Mouse (Mus musculus) CH12.LX (cell line): ENCODE data around the gene Rusc2.

Experiments used
- BHLHE40 ChIP-seq: IDR thresholded peaks from 2 replicates; pipeline ENCODE4 v1.6.1; 2011; ENCODE audit warnings: mild to moderate bottlenecking, low read depth, low read length, improper control_type of control experiment
- CHD2 ChIP-seq: IDR thresholded peaks from 2 replicates; pipeline ENCODE4 v1.6.1; 2011; ENCODE audit warnings: low read length, improper control_type of control experiment
- CTCF ChIP-seq, 2 experiments: IDR thresholded peaks in 1 of 2; conservative IDR thresholded peaks in 1 of 2; 2 replicates each; pipeline ENCODE4 v1.5.1; 2011 to 2012; ENCODE audit warnings: low read depth in 2 of 2, low read length in 2 of 2, improper control_type of control experiment in 1 of 2, inconsistent platforms in 1 of 2, mild to moderate bottlenecking in 1 of 2, moderate library complexity in 1 of 2
- E2F4 ChIP-seq: IDR thresholded peaks from 2 replicates; pipeline ENCODE4 v1.6.1; 2011; ENCODE audit warnings: low read depth, low read length, improper control_type of control experiment; ENCODE audit not compliant: insufficient replicate concordance
- EP300 ChIP-seq: IDR thresholded peaks from 2 replicates; pipeline ENCODE4 v1.6.1; 2011; ENCODE audit warnings: low read length, improper control_type of control experiment
- JUND ChIP-seq: conservative IDR thresholded peaks from 2 replicates; pipeline ENCODE4 v1.6.1; 2011; ENCODE audit warnings: low read depth, low read length, improper control_type of control experiment
- MAX ChIP-seq: IDR thresholded peaks from 2 replicates; pipeline ENCODE4 v1.6.1; 2011; ENCODE audit warnings: low read length, improper control_type of control experiment
- MYC ChIP-seq: IDR thresholded peaks from 2 replicates; pipeline ENCODE4 v1.6.1; 2011; ENCODE audit warnings: low read depth, mild to moderate bottlenecking, improper control_type of control experiment, low read length
- POLR2A ChIP-seq: IDR thresholded peaks from 2 replicates; pipeline ENCODE4 v1.6.1; 2011; ENCODE audit warnings: low read depth, mild to moderate bottlenecking, improper control_type of control experiment, low read length
- RCOR1 ChIP-seq: conservative IDR thresholded peaks from 2 replicates; pipeline ENCODE4 v1.6.1; 2012; ENCODE audit warnings: low read depth, mild to moderate bottlenecking, inconsistent platforms, low read length, improper control_type of control experiment
- USF1 ChIP-seq: IDR thresholded peaks from 2 replicates; pipeline ENCODE4 v1.6.1; 2014; ENCODE audit warnings: low read depth, mild to moderate bottlenecking, inconsistent platforms, low read length, improper control_type of control experiment
- ZC3H11A ChIP-seq: IDR thresholded peaks from 2 replicates; pipeline ENCODE4 v1.6.1; 2012; ENCODE audit warnings: low read depth, mild to moderate bottlenecking, inconsistent platforms, low read length, improper control_type of control experiment

DNA sequence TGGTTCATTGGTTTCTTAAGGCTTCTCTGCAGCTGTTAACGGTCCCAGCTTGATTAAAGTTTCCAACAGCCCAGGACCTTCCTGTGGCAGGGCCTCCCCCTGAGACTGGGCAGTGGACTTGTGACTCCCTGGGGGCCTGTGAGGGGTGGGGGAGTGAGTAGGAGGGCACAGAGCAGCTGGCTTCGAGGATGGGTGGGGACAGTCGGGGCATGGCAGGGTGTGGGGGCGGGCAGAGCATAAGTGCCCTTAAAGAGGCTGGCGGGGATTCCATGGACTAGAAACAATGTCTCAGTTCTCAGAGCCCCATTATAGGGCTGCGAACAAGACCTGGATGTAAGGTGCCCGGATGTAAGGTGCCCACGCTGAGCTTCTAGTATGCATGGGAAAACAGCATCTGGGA lies 75.3 kb downstream of the Rusc2 start:
- TF ChIP-seq ZC3H11A = no peak
- TF ChIP-seq POLR2A = no peak
- no peak for TF ChIP-seq CTCF (conservative IDR thresholded peaks at IDR 0.05 in 1 of 2, IDR thresholded peaks at IDR 0.05 in 1 of 2; ENCODE audit: low read depth in 2 of 2, low read length in 2 of 2)
- TF ChIP-seq EP300 = peak; percentile 57
- no peak for TF ChIP-seq BHLHE40
- TF ChIP-seq E2F4 = no peak
- TF ChIP-seq MYC = no peak
- TF ChIP-seq RCOR1 = no peak
- no peak for TF ChIP-seq USF1
- 0 out of 2 replicates have a peak, but pooled peaks have one; percentile 10 for TF ChIP-seq CHD2
- TF ChIP-seq MAX = no peak
- no peak for TF ChIP-seq JUND
